Mouse (Mus musculus): ENCODE measurements around the gene Mrpl45.
"Not testable (repeated sequence)": the region's sequence is repeated elsewhere in the genome, so short reads cannot be mapped to it uniquely, and the experiment has no call there.

The Mrpl45 gene

GRCm38 (mm10) chr11:97296542-97296941 lies 19.0 kb upstream of the Mrpl45 start:
- DNase-seq (ENCODE audit: low read depth, low spot score): no peak

- no peak for DNase-seq (ENCODE audit: low read depth, low spot score)
Observed at GRCm38 (mm10) chr11:97299939-97300338, 15.6 kb upstream of the Mrpl45 start.

GRCm38 (mm10) chr11:97301406-97301805 lies 14.1 kb upstream of the Mrpl45 start:
- DNase-seq (ENCODE audit: low read depth, low spot score): no peak

DNA sequence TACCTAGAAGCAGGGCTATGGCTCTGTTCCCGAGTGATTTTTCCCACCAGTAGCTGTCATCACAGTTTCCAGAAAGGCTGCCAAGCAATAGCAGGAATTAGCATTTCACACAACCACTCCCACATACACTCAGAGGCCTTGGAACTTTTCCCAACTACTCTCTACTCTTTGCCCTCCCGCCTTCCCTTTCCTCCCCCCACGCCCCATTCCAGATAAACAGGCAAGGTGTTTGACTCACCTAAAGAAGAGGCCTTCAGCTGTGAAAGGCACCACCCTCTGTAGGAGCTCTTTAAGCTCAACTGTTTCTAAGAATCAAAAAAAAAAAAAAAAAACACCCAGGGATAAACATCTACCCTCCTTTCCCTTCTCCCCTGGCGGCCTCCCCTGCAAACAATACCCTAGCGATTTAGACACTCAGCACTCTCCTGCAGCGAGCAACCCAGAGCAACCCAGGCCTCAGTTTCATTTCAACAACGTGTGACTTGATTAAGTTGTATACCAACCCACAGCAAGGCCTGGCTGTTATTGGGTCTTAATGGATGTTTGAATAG lies 13.2 kb upstream of the Mrpl45 start:
- DNase-seq (ENCODE audit: low read depth, low spot score): no peak

- no peak for DNase-seq (ENCODE audit: low read depth, low spot score)
Observed at GRCm38 (mm10) chr11:97304631-97305030, 10.9 kb upstream of the Mrpl45 start.

DNA sequence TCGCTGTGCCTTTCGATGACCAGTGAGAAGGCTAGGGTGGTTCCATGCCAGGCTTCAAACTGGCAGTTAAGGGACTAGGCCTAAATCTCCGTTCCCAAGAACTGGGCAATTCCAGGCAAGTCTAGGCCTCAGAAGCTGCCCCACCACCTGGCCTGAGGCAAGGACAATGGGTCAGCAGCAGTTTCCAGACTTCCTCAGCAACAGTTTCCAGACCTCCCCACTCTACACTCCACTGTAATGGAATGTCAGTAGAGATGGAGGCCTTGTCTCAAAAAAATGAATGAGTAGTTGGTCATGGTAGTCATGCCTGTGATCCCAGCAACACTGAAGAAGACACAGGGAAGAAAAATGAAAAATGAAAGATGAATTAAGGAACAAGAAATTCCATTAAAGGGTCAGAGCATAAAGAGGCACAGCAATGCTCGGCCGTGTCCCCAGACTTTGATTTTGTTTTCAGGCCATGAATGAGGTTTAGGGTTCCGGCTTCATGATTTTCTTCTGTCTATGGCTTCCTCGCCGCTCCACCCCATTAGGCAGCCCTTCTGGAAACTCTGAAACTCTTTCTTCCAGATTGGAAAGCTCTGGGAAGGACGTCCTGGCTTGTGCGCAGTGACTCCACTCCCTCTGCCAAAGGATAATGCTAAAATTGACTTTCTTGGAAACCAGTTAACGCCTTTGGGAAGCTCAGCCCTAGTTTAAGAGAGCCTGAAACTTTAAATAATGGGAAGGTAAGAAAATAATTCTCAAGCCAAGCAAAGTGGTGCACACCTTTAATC lies 8.0 kb upstream of the Mrpl45 start:
- no peak for DNase-seq (ENCODE audit: low read depth, low spot score)

DNA sequence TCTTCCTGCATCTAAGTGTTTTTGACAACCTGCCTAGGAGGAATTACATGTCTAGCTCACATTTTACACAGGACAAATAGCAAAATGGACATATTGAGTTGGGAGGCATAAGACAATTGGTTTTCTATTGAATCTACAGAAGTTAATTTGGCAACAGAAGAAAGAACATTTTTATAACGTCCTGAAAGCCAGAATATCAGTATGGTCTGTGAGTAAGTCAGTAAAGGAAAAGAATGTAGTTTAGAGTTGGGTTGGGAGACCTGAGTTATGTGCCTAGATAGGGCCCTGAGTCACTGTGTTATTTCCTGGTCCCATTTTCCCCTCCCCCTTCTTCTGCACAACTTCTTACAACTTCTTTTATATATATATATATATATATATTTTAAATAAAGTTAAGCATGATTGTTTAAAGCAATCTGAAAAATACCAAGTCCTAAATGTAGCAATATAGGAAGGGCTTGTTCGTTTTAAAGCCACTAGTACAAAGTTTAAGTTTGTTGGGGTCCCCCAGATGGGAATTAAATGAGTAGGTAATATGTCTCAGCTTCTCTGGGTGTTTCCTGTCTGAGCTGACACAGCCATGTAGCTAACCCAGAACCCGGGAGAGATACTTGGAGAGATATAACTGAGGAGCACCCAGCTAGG lies 6.6 kb upstream of the Mrpl45 start:
- no peak for DNase-seq (ENCODE audit: low read depth, low spot score)

- DNase-seq (ENCODE audit: low read depth, low spot score): no peak
Observed at GRCm38 (mm10) chr11:97309451-97309836, 6.1 kb upstream of the Mrpl45 start.

- DNase-seq (ENCODE audit: low read depth, low spot score): peak; percentile 86
Observed at GRCm38 (mm10) chr11:97309911-97310571, 5.5 kb upstream of the Mrpl45 start.

GRCm38 (mm10) chr11:97310895-97311631 lies 4.5 kb upstream of the Mrpl45 start:
- no peak for DNase-seq (ENCODE audit: low read depth, low spot score)

DNA sequence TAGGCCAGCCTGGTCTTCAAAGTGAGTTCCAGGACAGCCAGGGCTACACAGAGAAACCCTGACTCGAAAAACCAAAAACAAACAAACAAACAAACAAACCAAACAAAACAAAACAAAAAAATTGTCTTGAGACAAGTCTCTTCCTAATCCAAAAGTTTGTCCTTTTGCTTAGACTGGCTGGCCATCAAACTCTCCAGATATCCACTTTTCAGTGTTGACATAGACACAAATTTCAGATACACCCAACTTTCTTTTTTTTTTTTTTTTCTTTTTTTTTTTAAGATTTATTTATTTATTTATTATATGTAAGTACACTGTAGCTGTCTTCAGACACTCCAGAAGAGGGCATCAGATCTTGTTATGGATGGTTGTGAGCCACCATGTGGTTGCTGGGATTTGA lies 2.6 kb upstream of the Mrpl45 start:
- DNase-seq (ENCODE audit: low read depth, low spot score): not testable (repeated sequence)

GRCm38 (mm10) chr11:97314110-97314509 lies 1.4 kb upstream of the Mrpl45 start:
- DNase-seq (ENCODE audit: low read depth, low spot score): no peak

- DNase-seq (ENCODE audit: low read depth, low spot score): no peak
Observed at GRCm38 (mm10) chr11:97314751-97315503, 589 bp upstream of the Mrpl45 start.

GRCm38 (mm10) chr11:97321197-97321596 lies 5.7 kb downstream of the Mrpl45 start:
- no peak for DNase-seq (ENCODE audit: low read depth, low spot score)

GRCm38 (mm10) chr11:97321894-97322600 lies 6.5 kb downstream of the Mrpl45 start:
- not testable (repeated sequence) for DNase-seq (ENCODE audit: low read depth, low spot score)

DNA sequence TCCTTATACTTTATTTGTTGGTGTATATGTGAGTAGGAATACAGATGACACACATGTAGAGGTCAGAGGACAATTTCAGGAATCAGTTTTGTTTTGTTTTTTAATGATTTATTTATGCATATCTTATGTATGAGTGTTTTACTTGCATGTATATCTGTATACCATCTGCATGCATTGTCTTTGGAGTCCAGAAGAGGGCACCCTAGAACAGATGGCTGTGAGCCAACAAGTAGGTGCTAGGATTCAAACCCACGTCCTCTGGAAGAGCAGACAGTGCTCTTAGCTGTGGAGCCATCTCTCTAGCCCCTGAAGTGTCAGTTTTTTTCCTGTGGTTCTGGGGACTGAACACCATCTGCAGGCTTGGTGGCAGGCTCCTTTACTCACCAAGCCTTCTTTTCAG lies 9.7 kb downstream of the Mrpl45 start:
- no peak for DNase-seq (ENCODE audit: low read depth, low spot score)

DNA sequence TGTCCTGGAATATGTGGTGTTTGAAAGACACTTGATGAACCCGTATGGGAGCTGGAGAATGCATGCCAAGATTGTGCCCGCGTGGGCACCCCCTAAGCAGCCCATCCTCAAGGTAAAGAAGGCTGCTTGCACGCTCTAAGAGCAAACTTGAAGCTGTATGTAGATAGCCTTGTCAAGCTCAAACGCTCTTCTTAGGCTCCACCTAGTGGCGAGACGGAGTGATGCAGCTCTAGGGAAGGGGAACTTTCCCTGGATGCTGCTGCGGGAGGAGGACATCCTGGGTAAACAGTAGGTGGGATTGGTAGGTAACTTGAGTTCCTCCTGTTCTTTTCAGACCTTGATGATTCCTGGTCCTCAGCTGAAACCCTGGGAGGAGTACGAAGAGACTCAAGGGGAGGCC lies 12.6 kb downstream of the Mrpl45 start:
- peak; percentile 24 for DNase-seq (ENCODE audit: low read depth, low spot score)

GRCm38 (mm10) chr11:97330315-97330714 lies 14.8 kb downstream of the Mrpl45 start:
- no peak for DNase-seq (ENCODE audit: low read depth, low spot score)

- DNase-seq (ENCODE audit: low read depth, low spot score): no peak
Observed at GRCm38 (mm10) chr11:97331231-97332190, 16.0 kb downstream of the Mrpl45 start.

Measured in telencephalon, adult 2 months (tissue).